Mouse (Mus musculus): Measurements from ENCODE around the gene Nup62.
A peak's percentile ranks its signal among the peaks of the same experiment; 100 is the strongest.

Nup62 gene

DNA sequence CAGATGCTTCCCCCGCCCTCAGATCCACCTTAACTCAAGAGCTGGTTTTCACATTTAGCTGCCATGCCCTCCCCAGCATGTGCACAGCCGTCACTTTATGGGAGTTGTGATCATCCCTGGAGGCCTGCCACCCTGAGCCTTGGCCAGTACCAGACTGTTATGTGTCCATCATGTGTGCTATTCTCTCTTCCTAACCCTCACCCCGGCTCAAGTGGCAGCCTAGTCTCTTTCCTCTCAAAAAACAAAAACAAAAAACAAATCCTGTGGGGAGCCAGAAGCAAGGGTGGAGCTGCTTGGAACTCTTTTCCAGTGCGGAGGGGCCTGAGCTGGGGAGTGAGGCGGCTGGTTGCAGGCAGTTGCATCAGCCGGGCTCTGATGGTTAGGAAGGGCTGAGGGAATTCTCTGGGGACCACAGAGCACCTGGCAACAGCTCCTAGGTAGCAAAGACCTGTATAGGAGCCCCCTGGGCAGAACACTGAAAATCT, 2.9 kb downstream of the Nup62 start:
- peak; percentile 80 for DNase-seq (ENCODE audit: low read depth, low spot score)

DNA sequence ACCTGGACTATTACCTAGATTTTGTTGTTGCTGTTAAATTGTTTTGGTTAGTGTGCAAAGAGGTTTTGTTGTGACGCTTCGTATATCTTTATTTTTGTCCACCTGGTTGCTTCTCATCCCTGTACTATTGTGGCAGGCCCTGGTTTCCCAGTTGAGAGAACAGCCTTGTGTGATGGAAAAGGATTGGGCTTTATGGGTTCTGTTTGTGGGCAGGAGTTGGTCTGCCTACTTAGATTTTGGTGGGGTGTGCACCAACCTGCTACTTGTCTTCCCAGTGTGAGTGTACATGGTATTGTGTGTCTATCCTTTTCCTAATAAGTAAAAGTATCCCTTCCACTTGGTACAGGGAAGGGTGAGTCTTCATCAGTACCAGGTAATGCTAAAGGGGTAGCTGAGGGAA, 3.5 kb downstream of the Nup62 start:
- DNase-seq (ENCODE audit: low read depth, low spot score), result no peak

DNA sequence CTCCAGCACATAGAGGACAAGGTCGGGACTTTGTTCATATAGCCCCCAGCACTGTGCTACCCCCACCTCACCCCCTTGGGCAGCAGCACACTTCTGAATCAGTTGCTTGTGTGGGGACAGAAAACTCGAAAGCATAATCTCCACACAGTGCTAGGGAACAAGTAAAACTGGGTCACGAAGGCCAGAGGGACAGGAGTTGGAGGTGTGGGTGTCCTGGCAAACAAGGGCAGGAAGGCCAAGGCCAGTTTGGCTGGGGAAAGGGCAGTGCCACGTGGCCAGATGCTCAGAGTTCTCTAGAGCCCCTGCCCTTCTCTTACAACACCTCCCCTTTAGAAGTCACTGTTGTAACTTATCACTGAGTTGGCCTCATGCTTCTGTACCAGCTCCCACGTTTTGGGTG, 4.0 kb downstream of the Nup62 start:
- DNase-seq (ENCODE audit: low read depth, low spot score), result no peak

DNA sequence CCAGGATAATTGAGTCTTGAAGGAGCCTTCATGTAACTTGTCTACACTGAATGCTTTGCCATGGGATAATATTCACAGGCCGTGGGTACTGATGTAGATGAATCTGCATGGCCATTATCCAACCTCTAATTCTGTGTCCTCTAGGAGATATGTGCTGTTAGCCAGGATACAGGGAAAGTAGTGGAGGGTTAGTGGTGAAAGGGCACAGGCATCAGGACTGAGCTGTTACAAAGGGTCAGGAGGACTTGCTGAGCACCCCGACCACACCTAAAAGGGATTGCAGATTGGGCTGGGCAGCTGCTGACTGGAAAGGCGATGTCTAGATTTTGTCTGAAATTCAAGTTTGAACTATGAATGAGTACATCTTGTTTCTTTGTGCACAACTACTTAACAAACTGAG, 4.6 kb downstream of the Nup62 start:
- DNase-seq (ENCODE audit: low read depth, low spot score), result no peak

DNA sequence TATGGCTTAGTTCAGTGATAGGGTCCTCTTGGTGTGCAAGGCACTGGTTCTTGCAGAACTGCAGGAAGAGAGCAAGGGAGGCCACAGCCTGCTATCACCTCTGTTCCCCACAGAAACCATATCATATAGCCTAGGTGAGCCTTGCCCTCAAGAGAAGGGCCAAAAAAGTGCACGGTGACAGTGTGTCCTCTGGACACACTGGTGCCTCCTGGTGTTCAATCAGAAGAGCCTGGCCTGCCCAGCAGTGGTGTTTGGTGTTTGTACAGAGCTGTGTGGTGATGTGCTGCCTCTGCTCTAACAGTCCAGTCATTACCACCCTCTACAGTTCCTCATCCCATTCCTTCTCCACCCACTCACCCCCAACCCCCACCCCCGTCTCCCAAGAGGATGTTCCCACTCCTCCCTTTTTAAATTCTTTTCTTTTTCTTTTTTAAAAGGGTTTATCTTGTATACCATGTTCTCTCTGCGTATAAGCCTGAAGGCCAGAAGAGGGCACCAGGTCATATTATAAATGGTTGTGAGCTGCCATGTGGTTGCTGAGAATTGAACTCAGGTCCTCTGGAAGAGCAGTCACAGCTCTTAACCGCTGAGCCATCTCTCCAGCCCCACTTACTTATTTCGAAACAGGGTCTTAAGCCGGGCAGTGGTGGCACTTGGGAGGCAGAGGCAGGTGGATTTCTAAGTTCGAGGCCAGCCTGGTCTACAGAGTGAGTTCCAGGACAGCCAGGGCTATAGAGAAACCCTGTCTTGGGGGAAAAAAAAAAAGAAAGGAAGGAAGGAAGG, 6.0 kb downstream of the Nup62 start:
- peak; percentile 36 for DNase-seq (ENCODE audit: low read depth, low spot score)

DNA sequence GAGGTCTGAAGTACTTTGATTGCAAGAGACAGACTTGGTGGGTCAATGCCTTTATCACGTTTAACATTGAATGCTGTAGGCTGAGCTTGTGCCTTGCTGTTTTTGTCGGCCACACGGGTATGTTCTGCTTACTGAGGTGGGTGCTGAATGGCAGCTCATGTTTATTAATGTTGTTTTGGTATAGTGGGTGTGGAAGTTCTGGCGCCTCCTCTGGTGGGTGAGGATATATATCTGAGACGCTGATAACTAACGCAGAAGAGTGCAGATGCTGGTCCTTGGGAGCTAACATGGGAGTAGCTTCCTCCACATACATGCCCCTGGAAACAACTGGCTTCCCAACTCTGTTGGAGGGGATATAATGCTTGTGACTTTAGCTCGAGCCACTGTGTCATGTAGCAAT, 7.5 kb downstream of the Nup62 start:
- no peak for DNase-seq (ENCODE audit: low read depth, low spot score)

DNA sequence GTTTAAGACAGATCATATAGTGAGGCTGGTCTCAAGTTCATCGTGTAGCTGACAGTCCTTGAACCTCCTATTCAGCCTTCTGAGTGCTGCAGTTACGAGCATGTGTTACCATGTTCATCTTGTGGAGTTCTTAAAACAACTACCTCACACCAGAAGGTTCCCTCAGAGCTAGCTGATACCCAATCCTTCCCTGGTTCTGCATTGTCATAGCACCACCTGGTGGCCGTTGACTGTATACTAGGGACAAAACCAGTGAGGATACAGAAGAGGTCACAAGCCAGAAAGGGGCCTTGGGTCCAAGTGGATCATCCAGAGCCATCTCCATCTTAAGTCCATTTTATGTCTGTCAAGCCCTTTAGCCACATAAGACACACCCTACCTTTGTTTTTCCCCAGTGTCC, 9.0 kb downstream of the Nup62 start:
- DNase-seq (ENCODE audit: low read depth, low spot score), result peak; percentile 76

DNA sequence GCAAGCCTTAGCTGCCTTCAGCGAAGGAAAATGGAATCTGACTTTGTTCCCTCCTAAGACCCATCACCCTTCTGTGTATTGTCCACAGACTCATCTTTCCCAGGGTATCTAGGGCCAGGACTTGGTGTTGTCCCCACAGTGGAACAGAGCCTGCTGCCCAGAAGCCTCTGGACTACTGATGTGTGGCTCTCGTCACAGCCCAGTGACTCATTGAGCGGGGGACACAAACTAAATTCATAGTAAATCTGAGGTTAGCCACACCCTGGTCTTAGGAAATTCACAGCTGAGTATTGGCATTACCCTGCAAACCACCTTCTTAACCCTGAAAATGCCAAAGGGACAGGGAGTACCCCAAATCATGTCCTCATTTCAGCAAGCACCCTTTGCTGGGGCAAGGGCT, 10.9 kb downstream of the Nup62 start:
- peak; percentile 26 for DNase-seq (ENCODE audit: low read depth, low spot score)

DNA sequence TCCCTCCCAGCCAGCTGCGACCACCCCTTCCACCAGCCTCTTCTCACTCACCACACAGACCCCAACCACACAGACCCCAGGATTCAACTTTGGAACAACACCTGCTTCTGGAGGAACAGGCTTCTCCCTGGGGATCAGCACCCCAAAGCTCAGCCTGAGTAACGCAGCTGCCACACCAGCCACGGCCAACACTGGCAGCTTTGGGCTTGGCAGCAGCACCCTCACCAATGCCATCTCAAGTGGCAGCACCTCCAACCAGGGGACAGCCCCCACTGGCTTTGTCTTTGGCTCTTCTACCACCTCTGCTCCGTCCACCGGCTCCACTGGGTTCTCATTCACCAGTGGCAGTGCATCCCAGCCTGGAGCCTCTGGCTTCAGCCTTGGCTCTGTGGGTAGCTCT, 12.8 kb downstream of the Nup62 start:
- DNase-seq (ENCODE audit: low read depth, low spot score), result no peak

DNA sequence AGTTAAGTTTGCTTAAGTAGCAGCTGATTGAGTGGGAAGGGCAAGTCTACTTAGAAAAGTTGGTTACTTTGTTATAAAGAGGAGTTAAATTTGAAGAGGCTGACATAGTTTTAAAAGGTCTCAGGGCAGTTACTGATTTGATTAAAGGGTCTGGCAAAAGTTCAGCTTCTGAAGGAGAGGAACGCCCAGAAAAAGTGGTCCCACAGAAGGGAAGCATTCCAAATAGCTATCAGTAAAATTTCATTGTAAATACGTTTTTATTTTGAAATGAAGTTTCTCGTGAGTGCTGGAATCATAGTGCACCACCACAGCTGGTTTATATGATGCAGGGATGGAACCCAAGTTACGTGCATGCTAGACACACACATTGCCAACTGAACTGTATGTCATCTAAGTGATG, 16.9 kb downstream of the Nup62 start:
- DNase-seq (ENCODE audit: low read depth, low spot score), result no peak

DNA sequence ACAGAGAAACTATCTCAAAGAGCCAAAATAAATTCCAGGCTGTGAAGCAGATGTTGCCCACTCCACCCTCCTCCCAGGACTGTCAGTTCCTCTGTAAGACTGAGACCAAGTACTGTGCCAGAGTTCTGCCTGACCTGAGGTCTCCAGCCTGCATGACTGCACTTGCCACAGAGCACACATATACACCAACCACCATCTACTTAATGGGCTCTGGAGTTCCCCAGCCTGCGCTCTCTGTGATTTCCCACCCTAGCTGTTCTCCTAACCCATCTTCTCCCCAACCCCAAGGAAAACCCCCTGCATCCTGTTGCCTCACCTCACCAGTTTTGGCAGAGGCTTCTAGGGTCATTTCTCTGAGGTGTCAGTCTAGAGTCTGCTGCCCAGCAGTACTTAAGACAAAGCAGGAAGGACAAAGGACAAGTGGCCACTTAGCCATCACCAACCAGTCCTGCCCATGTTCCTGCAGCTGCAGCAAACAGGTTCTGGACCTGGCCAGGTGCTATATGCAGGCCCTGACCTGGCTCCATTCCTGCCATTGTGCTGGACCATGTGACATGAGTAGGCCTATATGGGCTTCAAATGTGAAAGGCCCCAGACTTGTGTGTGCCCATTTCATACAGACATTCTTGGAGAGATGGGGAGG, 19.6 kb downstream of the Nup62 start:
- no peak for DNase-seq (ENCODE audit: low read depth, low spot score)

DNA sequence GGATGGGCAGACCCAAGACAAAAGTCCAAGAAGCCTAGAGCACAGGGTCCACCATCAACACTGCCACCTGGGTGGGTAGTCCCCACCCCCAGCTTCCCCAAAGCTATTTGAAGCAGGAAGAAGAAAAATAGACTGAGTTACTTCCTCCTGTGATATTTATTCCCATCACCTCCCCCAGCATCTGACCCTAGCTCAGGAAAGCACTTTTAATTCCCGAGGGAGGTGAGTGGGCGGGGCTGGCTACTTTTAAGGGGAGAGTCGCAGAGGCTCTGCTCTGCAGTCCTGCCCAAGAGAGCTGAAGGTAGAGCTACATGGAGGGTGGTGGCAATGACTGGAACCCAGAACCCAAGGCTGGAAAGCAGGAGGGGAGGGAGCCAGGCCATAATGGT, 20.1 kb downstream of the Nup62 start:
- DNase-seq (ENCODE audit: low read depth, low spot score), result no peak

DNA sequence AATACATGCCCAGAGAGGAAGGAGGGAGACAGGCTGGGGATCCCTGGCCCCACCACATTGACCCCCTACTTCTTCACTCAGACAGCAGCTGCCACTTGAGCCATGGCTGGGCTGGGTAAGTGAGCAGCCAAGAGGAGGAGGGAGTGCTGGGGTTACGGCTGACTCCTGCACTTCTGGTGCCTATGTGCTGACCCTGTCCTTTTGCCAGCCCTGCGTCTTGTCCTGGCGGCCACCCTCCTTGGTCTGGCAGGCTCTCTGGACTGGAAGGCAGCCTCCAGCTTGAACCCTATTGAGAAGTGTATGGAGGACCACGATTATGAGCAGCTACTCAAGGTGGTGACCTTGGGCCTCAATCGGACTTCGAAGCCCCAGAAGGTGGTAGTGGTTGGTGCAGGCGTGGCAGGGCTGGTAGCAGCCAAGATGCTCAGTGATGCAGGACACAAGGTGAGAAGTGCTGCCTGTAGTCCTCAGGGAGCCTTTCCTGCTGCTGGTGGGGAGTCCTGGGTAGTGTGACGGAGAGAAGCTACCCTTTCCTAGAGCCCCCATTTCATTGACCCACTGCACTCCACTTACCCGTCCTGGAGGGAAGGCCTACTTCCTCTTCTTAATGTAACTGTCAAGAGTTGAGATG, 20.6 kb downstream of the Nup62 start:
- no peak for DNase-seq (ENCODE audit: low read depth, low spot score)

DNA sequence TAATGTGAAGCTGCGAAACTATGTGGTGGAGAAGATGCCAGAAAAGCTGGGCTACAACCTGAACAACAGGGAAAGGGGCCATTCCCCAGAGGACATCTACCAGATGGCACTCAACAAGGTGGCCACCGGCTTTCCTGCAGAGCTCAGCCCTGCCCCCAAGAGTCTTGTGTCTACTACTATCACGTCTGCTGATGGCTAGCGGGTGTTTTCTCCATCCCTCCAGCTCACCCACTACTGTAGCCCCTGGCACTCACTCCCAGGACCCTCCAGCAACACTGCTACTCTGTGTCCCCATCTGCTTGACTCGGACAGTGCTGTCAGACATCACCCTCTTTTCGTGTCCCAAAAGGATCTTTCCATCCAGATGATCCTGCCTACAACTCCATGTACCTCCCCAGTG, 22.2 kb downstream of the Nup62 start:
- no peak for DNase-seq (ENCODE audit: low read depth, low spot score)

DNA sequence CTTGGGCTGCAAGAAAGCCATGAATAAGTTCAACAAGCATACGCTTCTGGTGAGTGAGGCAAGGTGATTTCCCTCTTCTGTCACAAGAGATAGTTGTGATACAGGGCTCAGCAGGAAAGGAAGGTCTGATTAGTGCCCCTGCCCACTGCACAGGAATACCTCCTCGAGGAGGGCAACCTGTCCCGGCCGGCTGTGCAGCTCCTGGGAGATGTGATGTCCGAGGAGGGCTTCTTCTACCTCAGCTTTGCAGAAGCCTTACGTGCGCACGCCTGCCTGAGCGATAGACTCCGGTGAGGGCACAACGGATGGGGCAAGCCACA, 23.2 kb downstream of the Nup62 start:
- DNase-seq (ENCODE audit: low read depth, low spot score), result no peak

DNA sequence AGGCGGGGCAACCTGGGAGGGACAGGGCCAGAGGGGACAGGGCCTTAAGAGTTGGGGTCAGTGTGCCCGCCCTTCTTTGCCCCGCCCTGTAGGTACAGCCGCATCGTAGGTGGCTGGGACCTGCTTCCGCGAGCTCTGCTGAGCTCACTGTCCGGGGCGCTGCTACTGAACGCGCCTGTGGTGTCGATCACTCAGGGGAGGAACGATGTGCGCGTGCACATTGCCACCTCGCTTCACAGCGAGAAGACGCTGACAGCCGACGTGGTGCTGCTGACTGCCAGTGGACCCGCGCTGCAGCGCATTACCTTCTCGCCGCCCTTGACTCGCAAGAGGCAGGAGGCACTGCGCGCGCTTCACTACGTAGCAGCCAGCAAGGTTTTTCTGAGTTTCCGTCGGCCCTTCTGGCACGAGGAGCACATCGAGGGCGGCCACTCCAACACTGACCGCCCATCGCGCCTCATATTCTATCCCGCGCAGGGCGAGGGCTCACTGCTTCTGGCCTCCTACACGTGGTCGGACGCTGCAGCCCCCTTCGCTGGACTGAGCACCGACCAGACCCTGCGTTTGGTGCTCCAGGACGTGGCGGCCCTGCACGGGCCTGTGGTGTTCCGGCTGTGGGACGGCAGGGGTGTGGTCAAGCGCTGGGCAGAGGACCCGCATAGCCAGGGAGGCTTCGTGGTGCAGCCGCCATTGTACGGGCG, 23.8 kb downstream of the Nup62 start:
- DNase-seq (ENCODE audit: low read depth, low spot score), result no peak

DNA sequence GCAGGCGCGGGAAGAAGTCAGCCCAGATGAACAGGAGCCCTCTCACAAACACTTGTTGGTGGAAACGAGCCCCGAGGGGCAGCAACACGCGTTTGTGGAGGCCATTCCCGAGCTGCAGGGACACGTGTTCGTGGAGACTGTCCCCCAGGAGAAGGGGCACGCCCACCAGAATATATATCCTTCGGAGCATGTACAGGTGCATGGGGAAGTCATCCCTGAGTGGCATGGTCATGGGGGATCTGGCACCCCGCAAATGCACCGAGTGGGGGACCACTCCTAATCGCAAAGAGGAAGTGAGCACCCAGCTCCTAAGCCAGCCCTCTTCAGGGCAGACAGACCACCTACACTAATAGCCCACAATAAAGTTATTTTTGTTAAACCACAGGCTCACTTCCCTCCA, 24.5 kb downstream of the Nup62 start:
- DNase-seq (ENCODE audit: low read depth, low spot score), result no peak

DNA sequence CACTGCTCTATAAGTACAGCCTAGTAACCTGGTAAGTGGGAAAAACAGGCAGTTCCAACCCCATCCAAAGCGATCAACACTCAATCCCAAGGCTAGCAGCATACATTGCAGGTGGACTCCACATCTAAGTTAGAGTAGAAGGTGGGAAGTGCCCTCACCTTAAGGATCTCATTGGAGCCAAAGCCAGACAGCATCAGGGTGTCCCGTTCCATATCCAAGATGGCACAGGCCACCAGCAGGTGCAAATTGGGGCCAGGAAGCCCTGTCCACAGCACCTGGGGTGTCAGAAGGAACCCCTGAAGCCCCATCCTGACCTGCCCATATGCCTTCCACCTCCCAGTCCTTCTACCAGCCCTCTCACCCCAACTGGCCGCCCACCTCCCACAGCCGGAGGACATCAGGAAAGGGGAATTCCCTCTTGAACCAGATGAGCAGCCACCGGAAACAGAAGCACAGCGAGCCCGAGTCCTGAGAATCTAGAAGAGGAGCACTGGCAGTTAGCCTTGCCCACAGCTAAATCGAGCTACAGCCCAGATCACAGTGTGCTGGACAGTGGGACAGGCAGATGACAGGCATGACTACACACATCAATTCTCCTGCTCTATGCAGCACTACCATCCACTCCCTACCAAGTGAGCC, 26.1 kb downstream of the Nup62 start:
- DNase-seq (ENCODE audit: low read depth, low spot score), result no peak

DNA sequence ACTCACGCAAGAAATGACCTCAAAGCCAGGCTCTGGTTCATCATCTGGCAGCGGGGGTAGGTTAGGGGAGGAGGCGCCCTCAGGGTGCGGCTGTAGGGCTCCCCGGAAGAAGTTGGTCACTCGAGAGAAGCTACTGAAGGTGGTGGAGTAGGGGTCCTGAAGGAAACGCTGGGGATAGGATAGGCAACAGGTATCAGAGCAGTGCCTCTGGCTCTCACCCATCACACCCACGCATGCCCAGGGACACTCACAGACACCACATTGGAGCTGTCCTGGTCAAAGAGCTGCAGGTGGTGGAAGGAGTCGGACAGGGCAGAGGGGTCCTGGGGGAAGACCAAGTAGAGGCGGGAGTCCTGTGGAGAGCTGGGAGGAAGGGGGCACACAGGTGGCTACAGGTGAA, 29.1 kb downstream of the Nup62 start:
- DNase-seq (ENCODE audit: low read depth, low spot score), result no peak

DNA sequence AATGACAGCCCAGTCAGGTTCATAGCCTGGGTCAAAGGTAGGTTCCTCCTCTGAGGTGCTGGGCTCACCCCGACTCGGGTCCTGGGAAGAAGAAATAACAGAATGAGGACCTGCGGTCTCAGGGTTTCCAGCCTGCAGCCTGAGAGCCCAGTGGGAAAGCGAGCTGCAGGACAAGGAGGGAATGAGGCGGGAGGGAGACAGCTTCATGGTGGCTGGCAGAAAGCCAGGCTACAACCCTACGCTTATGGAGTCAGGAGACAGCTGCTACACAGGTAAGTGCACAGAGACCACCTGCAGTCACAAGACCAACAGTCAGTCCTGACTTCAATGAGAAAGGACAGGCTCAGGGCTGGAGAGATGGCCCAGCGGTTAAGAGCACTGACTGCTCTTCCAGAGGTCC, 30.9 kb downstream of the Nup62 start:
- DNase-seq (ENCODE audit: low read depth, low spot score), result no peak

DNA sequence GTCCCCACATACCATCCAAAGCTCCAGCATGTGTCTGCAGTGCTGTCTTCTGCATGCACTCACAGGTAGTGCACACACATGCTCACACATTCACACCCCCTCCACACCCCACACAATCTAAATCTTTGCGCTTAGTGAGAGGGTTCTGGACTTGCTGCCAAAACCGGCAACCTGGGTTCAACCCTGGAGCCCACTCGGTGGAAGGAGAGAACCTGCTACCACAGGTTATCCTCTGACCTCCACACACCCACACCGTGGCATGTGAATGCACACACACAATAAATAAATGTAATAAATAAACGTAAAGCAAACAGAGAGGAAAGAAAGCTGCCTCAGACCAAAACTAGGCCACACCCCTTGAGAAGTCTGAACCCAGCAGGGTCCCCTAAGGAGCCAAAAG, 31.9 kb downstream of the Nup62 start:
- no peak for DNase-seq (ENCODE audit: low read depth, low spot score)
